Mouse (Mus musculus) small intestine, adult 2 months (tissue): ENCODE measurements around the gene Prg3.

Source experiments
- CTCF ChIP-seq: fragments of 200-500 bp; IDR thresholded peaks from 2 replicates; pipeline ENCODE4 v1.5.1; 2012; ENCODE audit warnings: low read depth, mild to moderate bottlenecking, control low read depth, inconsistent platforms, low read length, moderate library complexity, mixed read lengths; ENCODE audit not compliant: insufficient replicate concordance, insufficient read length; ENCODE audit errors: extremely low read depth
- POLR2A ChIP-seq: fragments of 200-500 bp; IDR thresholded peaks from 2 replicates; pipeline ENCODE4 v1.6.1; 2012; ENCODE audit warnings: low read depth, mild to moderate bottlenecking, control low read depth, inconsistent platforms, low read length, moderate library complexity

GRCm38 (mm10) chr2:84955435-84955834, 32.6 kb upstream of the Prg3 start:
- no peak for TF ChIP-seq POLR2A
- TF ChIP-seq CTCF, result no peak
